Mouse (Mus musculus): ENCODE measurements around the gene Fxyd5. TPM values are rescaled to one million over a fixed set of nuclear protein-coding genes. Genes with fewer than 3 reads are reported as not detected.

Fxyd5 gene
- polyA plus RNA-seq, 1 experiment from 2014 or later = 7.8 TPM

DNA sequence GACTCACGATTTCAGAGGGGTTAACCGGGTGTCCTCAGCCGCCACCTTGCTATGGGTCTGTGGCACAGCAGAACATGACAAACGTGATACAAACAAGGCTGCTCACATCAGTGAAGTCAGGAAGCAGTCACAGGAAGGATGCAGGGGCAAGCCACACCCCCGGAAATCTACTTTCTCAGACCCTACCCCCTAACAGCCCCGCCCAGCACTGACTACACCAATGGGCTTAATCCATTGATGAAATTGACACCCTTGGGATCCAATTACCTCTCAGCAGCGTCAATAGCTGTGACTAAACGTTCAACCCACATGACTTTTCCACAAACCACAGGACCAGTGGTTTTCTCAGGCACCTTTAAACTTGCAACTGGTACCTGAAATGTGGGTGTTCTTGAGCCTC is 13.7 kb downstream of the Fxyd5 start:
- no peak overlapping the region for H3K4me3 ChIP-seq (ENCODE audit: low read depth, low read length)
- no peaks in the 10 kb centered on the region for H3K27me3 ChIP-seq (ENCODE audit: control insufficient read depth, insufficient read depth, low read length)
- 81% methylated on average over 8 of the region's 8 CpGs for WGBS
- H3K4me2 ChIP-seq (ENCODE audit: low read depth, low read length) = no peak overlapping the region
- no peaks in the 10 kb centered on the region for H3K36me3 ChIP-seq (ENCODE audit: control insufficient read depth, insufficient read depth, low read length)
- no peaks in the 10 kb centered on the region for H3K4me1 ChIP-seq (ENCODE audit: control insufficient read depth, insufficient read depth, low read length)
- H3K27ac ChIP-seq (ENCODE audit: low read depth, low read length) = no peak overlapping the region
- H3K9me3 ChIP-seq (ENCODE audit: control insufficient read depth, low read length) = no peaks in the 10 kb centered on the region
- no peak for ATAC-seq (ENCODE audit: low read depth)
- H3K9ac ChIP-seq (replicated peaks; ENCODE audit: low read depth, low read length) = no peak overlapping the region

DNA sequence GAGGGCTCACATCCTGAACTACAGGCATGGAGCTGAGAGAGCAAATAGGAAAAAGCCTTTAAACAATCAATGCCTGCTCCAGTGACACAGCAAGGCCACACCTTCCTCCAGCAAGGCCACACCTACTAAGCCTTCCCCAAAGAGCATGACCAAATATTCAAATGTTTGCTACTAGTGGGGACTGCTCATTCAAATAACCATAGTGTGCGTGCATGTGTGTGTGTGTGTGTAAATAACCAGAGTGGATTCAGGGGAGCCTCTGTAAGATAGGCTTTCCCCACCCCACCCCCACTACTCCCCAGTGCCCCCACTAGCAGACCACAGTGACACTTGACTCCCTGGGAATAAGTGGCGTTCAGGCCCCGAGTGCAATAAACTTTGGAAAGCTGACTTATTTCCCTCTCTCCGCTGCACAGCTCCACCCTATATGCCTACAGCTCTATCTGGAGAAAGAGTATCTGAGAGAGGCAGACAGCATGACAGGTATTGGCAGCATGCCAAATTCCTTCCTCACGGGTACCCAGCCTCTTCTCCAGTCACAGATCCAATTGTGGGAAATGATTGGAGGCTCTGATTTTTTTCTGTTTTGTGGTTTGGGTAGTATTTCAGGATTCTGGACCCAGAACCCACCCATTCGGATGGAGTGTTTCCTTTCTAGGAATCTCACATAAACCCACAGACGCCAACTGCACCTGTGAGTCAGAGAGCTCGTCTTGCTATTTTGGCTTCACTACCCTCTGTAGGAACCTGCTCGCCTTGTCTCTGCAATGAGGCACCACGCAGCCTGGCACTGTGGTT is 25.0 kb downstream of the Fxyd5 start:
- no peaks in the 10 kb centered on the region for H3K4me1 ChIP-seq (ENCODE audit: control insufficient read depth, insufficient read depth, low read length)
- no peak overlapping the region for H3K9ac ChIP-seq (replicated peaks; ENCODE audit: low read depth, low read length)
- no peak overlapping the region for H3K4me2 ChIP-seq (ENCODE audit: low read depth, low read length)
- H3K4me3 ChIP-seq (ENCODE audit: low read depth, low read length) = no peak overlapping the region
- no peak overlapping the region for H3K27ac ChIP-seq (ENCODE audit: low read depth, low read length)
- 52% methylated on average over 10 of the region's 10 CpGs for WGBS
- H3K9me3 ChIP-seq (ENCODE audit: control insufficient read depth, low read length) = no peaks in the 10 kb centered on the region
- H3K27me3 ChIP-seq (ENCODE audit: control insufficient read depth, insufficient read depth, low read length) = no peaks in the 10 kb centered on the region
- 0 out of 2 replicates have a peak, but pooled peaks have one; percentile 14 for ATAC-seq (ENCODE audit: low read depth)
- no peaks in the 10 kb centered on the region for H3K36me3 ChIP-seq (ENCODE audit: control insufficient read depth, insufficient read depth, low read length)

DNA sequence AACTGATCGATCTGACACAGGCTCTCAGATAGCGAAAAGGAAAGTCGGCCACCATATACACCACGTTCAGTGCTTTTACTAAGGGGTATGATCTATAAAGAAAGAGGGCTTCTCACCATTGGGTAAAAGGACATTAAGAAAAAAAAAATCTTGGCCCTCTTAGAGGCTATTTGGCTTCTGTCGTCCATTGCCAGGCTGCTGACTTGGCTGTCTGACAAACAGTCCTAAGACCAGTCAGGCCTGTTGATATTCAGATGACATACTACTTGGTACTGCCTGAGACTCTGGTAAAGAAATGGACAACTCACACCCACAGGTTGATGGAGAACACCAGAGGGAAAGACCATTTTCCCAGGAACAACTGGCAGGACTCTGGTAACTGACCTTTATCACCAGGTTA is 29.3 kb downstream of the Fxyd5 start:
- no peak overlapping the region for H3K9ac ChIP-seq (replicated peaks; ENCODE audit: low read depth, low read length)
- H3K27ac ChIP-seq (ENCODE audit: low read depth, low read length) = no peak overlapping the region
- no peak for ATAC-seq (ENCODE audit: low read depth)
- WGBS = 72% methylated on average over 5 of the region's 5 CpGs
- H3K9me3 ChIP-seq (ENCODE audit: control insufficient read depth, low read length) = no peaks in the 10 kb centered on the region
- H3K4me2 ChIP-seq (ENCODE audit: low read depth, low read length) = no peak overlapping the region
- H3K4me1 ChIP-seq (ENCODE audit: control insufficient read depth, insufficient read depth, low read length) = no peaks in the 10 kb centered on the region
- H3K27me3 ChIP-seq (ENCODE audit: control insufficient read depth, insufficient read depth, low read length) = no peaks in the 10 kb centered on the region
- no peaks in the 10 kb centered on the region for H3K36me3 ChIP-seq (ENCODE audit: control insufficient read depth, insufficient read depth, low read length)
- no peak overlapping the region for H3K4me3 ChIP-seq (ENCODE audit: low read depth, low read length)

DNA sequence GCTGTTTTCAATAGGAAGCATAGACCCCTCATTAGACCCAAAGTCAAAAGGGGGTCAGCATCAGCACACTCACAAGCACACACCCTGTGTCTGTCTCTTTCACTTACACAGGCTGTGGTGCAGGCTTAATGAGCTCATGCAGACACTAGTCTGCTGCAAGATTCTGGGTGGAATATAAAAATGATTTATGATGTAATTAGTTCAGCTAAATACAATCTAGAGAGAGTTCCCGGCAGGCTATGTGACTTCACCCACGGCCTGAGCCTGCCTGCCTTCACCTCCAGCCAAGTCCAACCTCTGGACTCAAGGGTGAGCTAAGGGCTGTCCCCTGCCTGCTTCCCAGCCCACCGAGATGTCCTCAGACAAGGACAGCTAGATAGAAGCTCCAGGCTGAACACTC is 33.4 kb downstream of the Fxyd5 start:
- Histone ChIP-seq H3K4me2 (ENCODE audit: low read depth, low read length) (no peak overlapping the region), H3K9me3 (ENCODE audit: control insufficient read depth, low read length) (no peaks in the 10 kb centered on the region), H3K4me3 (ENCODE audit: low read depth, low read length) (no peak overlapping the region), H3K27ac (ENCODE audit: low read depth, low read length) (no peak overlapping the region), H3K36me3 (ENCODE audit: control insufficient read depth, insufficient read depth, low read length) (no peaks in the 10 kb centered on the region), H3K27me3 (ENCODE audit: control insufficient read depth, insufficient read depth, low read length) (no peaks in the 10 kb centered on the region), H3K4me1 (ENCODE audit: control insufficient read depth, insufficient read depth, low read length) (no peaks in the 10 kb centered on the region), H3K9ac (replicated peaks; ENCODE audit: low read depth, low read length) (no peak overlapping the region)
- peak; percentile 68; the same call in 1 of the 2 replicates for ATAC-seq (ENCODE audit: low read depth)
- 36% methylated on average over 3 of the region's 3 CpGs for WGBS

DNA sequence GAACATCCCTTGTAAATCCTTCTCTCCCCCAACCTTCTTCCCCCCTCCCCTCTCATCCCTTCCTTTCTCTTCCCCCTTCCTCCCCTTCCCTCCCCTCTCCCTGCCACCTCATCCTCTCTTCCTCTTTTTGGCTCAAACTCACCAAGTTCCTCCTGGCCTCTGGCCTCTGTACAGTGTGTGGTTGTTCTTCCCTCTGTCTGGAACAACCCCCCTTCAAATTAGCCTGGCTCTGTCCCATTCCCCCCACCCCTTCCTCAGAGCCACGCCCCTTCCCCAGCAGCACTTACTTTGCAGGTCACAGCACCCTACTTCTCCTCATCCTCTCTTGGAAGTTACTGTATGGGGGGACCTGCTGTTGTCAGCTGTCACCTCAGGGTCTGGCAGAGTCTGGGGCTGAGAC is 34.1 kb downstream of the Fxyd5 start:
- Histone ChIP-seq H3K4me2 (ENCODE audit: low read depth, low read length) (no peak overlapping the region), H3K36me3 (ENCODE audit: control insufficient read depth, insufficient read depth, low read length) (no peaks in the 10 kb centered on the region), H3K27me3 (ENCODE audit: control insufficient read depth, insufficient read depth, low read length) (no peaks in the 10 kb centered on the region), H3K4me3 (ENCODE audit: low read depth, low read length) (no peak overlapping the region), H3K27ac (ENCODE audit: low read depth, low read length) (no peak overlapping the region), H3K9ac (replicated peaks; ENCODE audit: low read depth, low read length) (no peak overlapping the region), H3K9me3 (ENCODE audit: control insufficient read depth, low read length) (no peaks in the 10 kb centered on the region), H3K4me1 (ENCODE audit: control insufficient read depth, insufficient read depth, low read length) (no peaks in the 10 kb centered on the region)
- ATAC-seq (ENCODE audit: low read depth) = no peak
- 59% methylated on average over 1 of the region's 1 CpGs for WGBS

DNA sequence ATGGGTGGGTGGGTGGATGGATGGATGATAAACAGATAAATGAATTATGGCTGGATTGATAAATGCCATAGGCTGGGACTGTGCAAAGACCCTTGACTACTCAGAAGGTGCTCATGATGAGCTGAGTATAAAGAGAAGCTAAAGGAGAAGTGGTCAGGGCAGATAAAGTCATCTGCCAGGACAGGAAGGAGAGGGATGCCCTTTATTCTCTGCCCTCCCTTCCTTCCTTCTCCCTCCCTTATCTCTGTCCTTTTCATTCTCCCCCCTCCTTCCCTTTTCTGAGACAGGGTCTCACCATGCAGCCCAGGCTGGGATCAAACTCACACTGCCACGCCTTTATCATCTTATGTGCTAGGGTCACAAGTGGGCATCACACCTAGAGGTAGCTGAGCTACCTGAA is 34.5 kb downstream of the Fxyd5 start:
- H3K9ac ChIP-seq (replicated peaks; ENCODE audit: low read depth, low read length) = no peak overlapping the region
- H3K4me3 ChIP-seq (ENCODE audit: low read depth, low read length) = no peak overlapping the region
- H3K36me3 ChIP-seq (ENCODE audit: control insufficient read depth, insufficient read depth, low read length) = no peaks in the 10 kb centered on the region
- H3K4me1 ChIP-seq (ENCODE audit: control insufficient read depth, insufficient read depth, low read length) = no peaks in the 10 kb centered on the region
- ATAC-seq (ENCODE audit: low read depth) = no peak
- H3K4me2 ChIP-seq (ENCODE audit: low read depth, low read length) = no peak overlapping the region
- H3K27ac ChIP-seq (ENCODE audit: low read depth, low read length) = no peak overlapping the region
- no peaks in the 10 kb centered on the region for H3K9me3 ChIP-seq (ENCODE audit: control insufficient read depth, low read length)
- WGBS = 90% methylated on average over 1 of the region's 1 CpGs
- H3K27me3 ChIP-seq (ENCODE audit: control insufficient read depth, insufficient read depth, low read length) = no peaks in the 10 kb centered on the region

DNA sequence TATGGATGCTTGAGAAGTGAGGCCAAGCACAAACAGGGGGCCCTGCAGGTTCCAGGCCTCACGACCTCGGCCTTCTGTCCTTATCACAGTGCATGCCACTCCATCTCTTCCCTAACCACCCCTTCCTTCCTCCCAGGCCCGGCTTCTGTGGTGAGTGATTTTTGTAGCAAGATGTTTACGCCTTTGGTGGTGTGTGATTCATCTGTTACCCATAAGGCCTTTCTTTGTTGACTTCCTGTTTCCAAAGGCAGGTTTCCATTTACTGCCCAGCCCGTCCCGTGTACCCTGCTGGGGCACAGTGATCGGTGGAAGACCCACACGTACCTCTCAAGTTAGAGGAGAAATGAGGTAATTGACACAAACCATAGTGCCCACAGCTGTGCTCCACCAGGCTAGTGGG is 39.6 kb downstream of the Fxyd5 start:
- Histone ChIP-seq H3K9me3 (ENCODE audit: control insufficient read depth, low read length) (no peaks in the 10 kb centered on the region), H3K4me1 (ENCODE audit: control insufficient read depth, insufficient read depth, low read length) (no peaks in the 10 kb centered on the region), H3K4me3 (ENCODE audit: low read depth, low read length) (no peak overlapping the region), H3K4me2 (ENCODE audit: low read depth, low read length) (no peak overlapping the region), H3K27me3 (ENCODE audit: control insufficient read depth, insufficient read depth, low read length) (no peaks in the 10 kb centered on the region), H3K27ac (ENCODE audit: low read depth, low read length) (no peak overlapping the region), H3K9ac (replicated peaks; ENCODE audit: low read depth, low read length) (no peak overlapping the region), H3K36me3 (ENCODE audit: control insufficient read depth, insufficient read depth, low read length) (no peaks in the 10 kb centered on the region)
- ATAC-seq (ENCODE audit: low read depth) = no peak
- 81% methylated on average over 8 of the region's 8 CpGs for WGBS

DNA sequence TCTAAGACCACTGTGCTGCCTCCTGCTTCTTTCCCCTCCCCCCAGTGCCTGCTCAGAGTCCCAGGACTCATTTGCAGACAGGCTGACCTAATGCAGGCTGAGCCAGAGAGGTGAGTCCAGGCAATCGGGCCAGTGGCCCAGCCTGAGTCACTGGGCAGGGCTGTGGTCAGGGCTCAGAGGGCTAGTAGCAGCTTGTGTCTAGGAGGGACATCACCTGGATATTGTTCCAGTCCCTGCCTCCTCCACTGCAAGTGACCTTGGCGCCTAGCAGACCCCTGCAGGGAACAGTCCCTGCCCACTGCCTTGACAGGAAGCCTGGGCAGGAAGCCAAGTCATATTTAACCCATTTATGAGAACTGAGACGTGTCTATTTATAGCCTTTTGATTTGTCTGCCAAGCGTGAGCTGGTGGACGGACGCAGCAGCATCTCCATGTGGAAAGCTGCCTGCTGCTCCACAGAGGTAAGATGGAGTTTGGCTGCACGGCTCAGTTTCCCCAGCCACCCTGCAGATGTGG is 41.7 kb downstream of the Fxyd5 start:
- Histone ChIP-seq H3K36me3 (ENCODE audit: control insufficient read depth, insufficient read depth, low read length) (no peaks in the 10 kb centered on the region), H3K9ac (replicated peaks; ENCODE audit: low read depth, low read length) (no peak overlapping the region), H3K27ac (ENCODE audit: low read depth, low read length) (peak overlapping the region; percentile 2; the same call in 1 of the 2 replicates), H3K9me3 (ENCODE audit: control insufficient read depth, low read length) (no peaks in the 10 kb centered on the region), H3K4me2 (ENCODE audit: low read depth, low read length) (no peak overlapping the region), H3K4me1 (ENCODE audit: control insufficient read depth, insufficient read depth, low read length) (no peaks in the 10 kb centered on the region), H3K27me3 (ENCODE audit: control insufficient read depth, insufficient read depth, low read length) (no peaks in the 10 kb centered on the region), H3K4me3 (ENCODE audit: low read depth, low read length) (no peak overlapping the region)
- WGBS = 54% methylated on average over 7 of the region's 7 CpGs
- peak; percentile 54; the same call in 1 of the 2 replicates for ATAC-seq (ENCODE audit: low read depth)

DNA sequence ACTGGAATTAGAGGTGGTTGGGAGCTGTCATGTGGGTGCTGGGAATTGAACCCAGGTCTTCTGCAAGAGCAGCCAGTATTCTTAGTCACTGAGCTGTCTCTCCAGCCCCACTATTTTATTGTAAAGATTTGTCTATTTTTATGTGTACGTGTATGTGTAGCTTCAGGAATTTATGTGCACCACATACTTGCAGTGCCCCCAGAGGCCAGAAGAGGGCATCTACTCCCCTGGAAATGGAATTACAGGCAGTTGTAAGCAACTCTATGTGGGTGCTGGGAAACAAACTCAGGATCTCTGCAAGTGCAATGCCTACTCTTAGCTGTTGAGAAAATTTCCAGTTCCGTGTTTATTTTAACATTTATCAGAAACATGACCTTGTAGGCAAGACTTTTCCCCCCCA is 45.8 kb downstream of the Fxyd5 start:
- H3K4me2 ChIP-seq (ENCODE audit: low read depth, low read length) = no peak overlapping the region
- no peaks in the 10 kb centered on the region for H3K27me3 ChIP-seq (ENCODE audit: control insufficient read depth, insufficient read depth, low read length)
- WGBS = 94% methylated on average over 2 of the region's 2 CpGs
- no peak overlapping the region for H3K9ac ChIP-seq (replicated peaks; ENCODE audit: low read depth, low read length)
- no peak overlapping the region for H3K27ac ChIP-seq (ENCODE audit: low read depth, low read length)
- ATAC-seq (ENCODE audit: low read depth) = no peak
- no peak overlapping the region for H3K4me3 ChIP-seq (ENCODE audit: low read depth, low read length)
- H3K4me1 ChIP-seq (ENCODE audit: control insufficient read depth, insufficient read depth, low read length) = no peaks in the 10 kb centered on the region
- no peaks in the 10 kb centered on the region for H3K9me3 ChIP-seq (ENCODE audit: control insufficient read depth, low read length)
- H3K36me3 ChIP-seq (ENCODE audit: control insufficient read depth, insufficient read depth, low read length) = no peaks in the 10 kb centered on the region
